Mouse (Mus musculus): ENCODE results near the gene Ifitm5. TPM values are rescaled to one million over a fixed set of nuclear protein-coding genes. Genes with fewer than 3 reads are reported as not detected.

Ifitm5 gene
- total RNA-seq, 2 experiments from 2014 or later, result not detected

DNA sequence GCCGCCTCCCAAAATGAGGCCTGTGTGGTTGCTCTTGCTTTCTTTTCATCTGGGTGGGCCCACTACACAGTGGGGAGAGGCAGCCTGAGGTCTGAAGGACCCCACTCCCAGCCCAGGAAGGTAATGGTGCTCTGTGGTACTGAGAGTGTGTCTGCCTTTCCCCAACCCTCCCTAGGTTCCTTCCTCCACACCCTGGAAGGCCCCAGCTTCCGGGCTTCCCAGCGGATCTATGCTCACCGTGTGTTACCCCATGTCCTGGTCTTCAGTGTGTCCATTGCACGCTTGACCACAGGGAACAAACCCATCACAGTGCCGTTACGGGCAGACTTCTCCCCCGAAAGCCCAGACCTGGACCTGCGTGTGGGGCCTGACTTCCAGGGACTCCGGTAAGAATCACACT lies 7.3 kb downstream of the Ifitm5 start:
- intact Hi-C loops (cut with DNase I), result no loop called here

DNA sequence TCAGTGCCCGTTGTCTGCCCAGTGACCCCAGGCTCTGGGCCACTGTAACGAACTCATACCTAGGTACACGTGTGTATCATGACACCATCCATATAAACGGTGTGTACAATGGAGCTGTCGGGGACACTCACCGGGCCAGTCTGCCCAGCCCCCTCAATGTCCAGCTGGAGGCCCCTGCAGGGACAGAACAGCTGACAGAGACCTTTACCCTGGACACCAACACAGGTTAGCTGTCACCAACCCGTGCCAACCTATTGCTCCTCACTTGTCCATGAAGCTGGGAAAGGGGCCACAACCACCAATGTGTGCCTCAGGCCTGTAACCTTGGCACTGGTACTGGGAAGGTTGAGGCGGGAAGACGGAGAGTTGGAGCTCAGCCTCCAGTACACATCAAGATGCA lies 7.8 kb downstream of the Ifitm5 start:
- intact Hi-C loops (cut with DNase I), result no loop called here

More for the DNA sequence above, 7.3 kb downstream of the Ifitm5 start:
- no peak for DNase-seq

DNA sequence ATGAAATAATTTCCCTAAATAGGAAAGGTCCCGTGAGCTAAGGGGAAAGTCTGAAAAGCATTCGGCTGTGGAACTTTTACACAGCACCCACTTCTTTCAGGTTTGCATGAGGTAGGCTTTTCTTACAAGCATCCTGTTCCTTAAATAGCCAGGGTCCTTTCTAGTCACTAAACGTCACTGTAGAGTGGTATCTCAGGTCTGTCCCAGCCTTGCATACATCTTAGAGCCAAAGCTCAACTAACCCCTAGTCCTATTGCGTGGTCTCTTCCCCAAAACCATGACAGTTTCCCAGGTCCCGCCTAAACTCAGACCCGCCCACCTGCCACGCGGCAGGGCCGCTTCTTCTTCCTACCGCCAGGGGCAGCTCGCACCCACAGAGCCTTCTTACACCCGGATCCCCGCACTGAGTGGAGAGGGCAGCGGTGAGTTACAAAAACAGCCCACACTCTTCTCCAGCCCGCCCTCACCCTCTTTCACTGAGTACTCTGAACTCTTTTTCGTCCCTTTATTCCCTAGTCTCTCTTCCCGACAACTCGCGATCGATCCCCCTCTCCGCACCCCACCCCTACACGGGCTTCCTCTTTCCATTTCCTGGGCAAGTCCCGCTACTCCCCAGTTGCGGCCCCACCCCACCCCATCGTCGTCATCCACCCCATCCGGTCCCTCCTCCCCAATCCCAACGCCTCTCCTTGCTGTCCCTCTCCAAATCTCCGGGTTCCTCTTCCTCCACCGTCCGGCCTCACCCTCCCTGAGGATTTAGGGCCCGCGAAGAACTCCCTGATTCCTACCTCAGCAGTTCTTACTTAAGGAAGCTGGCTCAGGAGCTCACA lies 8.7 kb downstream of the Ifitm5 start, which contains the start of gene Pgghg:
Gene Pgghg (plus strand): TSS at position 170 of the 830 bp plus-strand sequence.
- DNase-seq, result peak; percentile 84
- intact Hi-C loops (cut with DNase I), result no loop called here

More for the DNA sequence above, 7.8 kb downstream of the Ifitm5 start:
- no peak for DNase-seq

DNA sequence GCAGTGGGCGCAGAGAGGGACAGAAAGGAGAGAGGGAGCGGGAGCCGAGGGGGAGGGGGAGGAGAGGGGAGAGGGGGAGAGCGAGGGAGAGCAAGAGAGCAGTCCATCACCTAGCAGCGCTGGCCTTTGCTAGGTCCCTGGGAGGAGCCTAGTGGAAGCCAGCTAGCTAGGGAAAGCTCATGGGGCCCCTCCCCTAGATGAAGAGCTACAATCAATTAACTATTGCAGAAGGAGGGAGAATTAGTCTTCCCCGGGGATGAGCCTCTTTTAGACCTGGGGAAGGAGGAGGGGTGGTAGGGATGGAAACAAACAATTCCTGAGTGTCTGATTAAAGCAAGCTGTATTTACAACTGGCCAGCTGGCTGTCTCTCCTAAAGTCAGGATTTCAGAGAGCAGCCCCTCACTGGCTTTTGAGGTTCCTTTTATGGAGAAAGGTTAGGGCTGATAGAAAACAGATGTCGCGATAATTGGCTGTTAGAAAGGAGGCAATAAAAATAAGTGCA lies 10.4 kb downstream of the Ifitm5 start:
- DNase-seq, result no peak
- intact Hi-C loops (cut with DNase I), result no loop called here

DNA sequence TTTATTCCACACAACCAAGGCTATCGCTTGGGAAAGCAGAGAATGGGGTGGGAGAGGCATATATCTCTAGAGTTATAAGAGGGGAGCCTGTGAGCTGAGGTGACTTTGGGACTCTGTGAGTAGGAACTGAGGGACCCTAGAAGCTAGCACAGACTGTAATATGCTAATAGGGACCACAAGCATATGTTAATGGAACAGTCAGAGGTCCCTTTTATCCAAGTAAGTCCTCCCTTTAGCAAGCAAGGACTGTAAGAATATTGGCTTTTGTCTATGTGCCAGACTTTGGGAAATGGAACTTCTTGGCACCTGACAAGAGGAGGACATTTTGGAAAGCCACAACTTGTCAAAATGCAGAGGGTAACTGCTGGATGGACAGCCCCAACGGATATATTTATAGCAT lies 11.2 kb downstream of the Ifitm5 start:
- no peak for DNase-seq
- intact Hi-C loops (cut with DNase I), result no loop called here

- DNase-seq, result no peak
- intact Hi-C loops (cut with DNase I), result no loop called here
Observed at GRCm38 (mm10) chr7:140938436-140938835, 11.7 kb downstream of the Ifitm5 start.

GRCm38 (mm10) chr7:140927181-140927580 lies 22.9 kb downstream of the Ifitm5 start:
- DNase-seq, result no peak
- intact Hi-C loops (cut with DNase I), result no loop called here

- no peak for DNase-seq
- intact Hi-C loops (cut with DNase I), result no loop called here
Observed at GRCm38 (mm10) chr7:140923070-140923775, 26.9 kb downstream of the Ifitm5 start.

DNA sequence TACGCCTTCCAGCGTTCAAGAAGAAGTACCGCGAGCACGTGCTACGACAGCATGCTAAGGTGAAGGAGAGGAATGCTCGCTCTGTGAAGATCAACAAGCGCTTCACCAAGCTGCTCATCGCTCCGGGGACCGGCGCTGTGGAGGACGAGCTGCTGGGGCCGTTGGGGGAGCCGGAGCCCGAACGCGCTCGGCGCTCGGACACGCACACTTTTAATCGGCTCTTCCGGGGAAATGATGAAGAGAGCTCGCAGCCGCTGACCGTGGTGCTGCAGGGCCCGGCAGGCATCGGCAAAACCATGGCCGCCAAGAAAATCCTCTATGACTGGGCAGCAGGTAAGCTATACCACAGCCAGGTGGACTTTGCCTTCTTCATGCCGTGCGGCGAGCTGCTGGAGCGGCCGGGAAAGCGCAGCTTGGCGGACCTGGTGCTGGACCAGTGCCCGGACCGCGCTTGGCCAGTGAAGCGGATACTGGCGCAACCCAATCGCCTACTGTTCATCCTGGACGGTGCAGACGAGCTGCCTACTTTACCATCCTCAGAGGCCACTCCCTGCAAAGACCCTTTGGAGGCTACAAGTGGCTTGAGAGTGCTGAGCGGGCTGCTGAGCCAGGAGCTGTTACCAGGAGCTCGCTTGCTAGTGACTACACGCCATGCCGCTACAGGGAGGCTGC lies 27.6 kb downstream of the Ifitm5 start:
- peak; percentile 78 for DNase-seq
- intact Hi-C loops (cut with DNase I), result no loop called here

DNA sequence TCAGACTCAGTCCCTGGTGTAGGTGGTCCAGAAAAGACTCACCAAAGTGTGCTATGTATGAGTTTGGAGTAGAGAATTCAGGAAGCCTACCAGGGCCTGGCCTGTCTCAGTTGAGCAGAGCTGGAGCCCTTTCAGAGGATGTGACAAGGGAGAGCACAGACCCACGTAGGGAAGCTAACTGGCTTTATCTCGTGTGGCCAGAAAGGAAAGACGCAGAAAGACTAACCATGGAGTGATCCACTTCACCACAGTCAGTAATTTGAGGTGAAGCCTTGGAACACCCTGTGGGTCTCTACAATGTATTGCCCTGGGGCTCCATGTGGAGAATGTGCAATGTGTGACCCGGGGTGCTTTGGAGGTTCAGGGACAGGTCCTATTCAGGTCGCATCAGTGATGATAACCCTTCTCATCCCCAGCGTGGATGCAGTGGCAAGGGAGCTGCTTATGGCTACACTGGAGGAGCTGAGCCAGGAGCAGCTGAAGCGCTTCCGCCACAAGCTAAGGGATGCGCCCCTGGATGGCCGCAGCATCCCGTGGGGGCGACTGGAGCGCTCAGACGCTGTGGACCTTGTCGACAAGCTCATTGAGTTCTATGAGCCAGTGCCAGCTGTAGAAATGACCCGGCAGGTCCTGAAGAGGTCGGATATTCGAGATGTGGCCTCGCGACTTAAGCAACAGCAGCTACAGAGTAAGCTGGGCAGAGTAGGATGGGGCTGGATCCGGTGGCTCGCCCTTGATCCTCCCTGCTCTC lies 28.7 kb downstream of the Ifitm5 start:
- intact Hi-C loops (cut with DNase I), result no loop called here
- DNase-seq, result no peak

GRCm38 (mm10) chr7:140920418-140921029 lies 29.6 kb downstream of the Ifitm5 start, which contains the start of gene Nlrp6:
Nlrp6 (plus strand) TSS chr7:140920902.
- intact Hi-C loops (cut with DNase I), result no loop called here
- DNase-seq, result no peak

- no peak for DNase-seq
- intact Hi-C loops (cut with DNase I), result no loop called here
Observed at GRCm38 (mm10) chr7:140919911-140920310, 30.2 kb downstream of the Ifitm5 start.

GRCm38 (mm10) chr7:140914031-140914690 lies 35.9 kb downstream of the Ifitm5 start:
- DNase-seq, result no peak
- intact Hi-C loops (cut with DNase I), result no loop called here

- intact Hi-C loops (cut with DNase I), result no loop called here
- DNase-seq, result no peak
Observed at GRCm38 (mm10) chr7:140912846-140913482, 37.1 kb downstream of the Ifitm5 start.

GRCm38 (mm10) chr7:140912293-140912692 lies 37.8 kb downstream of the Ifitm5 start:
- DNase-seq, result no peak

GRCm38 (mm10) chr7:140908634-140909107 lies 41.4 kb downstream of the Ifitm5 start:
- intact Hi-C loops (cut with DNase I), result loop anchor here (2.0 to 10.0 kb wide), 3 partner anchors 61 to 266 kb away; partner anchors contain the start of genes Odf3, Rnh1 and Scgb1c1
- DNase-seq, result peak; percentile 76

More at GRCm38 (mm10) chr7:140912293-140912692, 37.8 kb downstream of the Ifitm5 start:
- intact Hi-C loops (cut with DNase I), result no loop called here

GRCm38 (mm10) chr7:140908181-140908580 lies 41.9 kb downstream of the Ifitm5 start:
- intact Hi-C loops (cut with DNase I), result loop anchor here (2.0 to 10.0 kb wide), 3 partner anchors 61 to 267 kb away; partner anchors contain the start of genes Odf3, Rnh1 and Scgb1c1
- no peak for DNase-seq

DNA sequence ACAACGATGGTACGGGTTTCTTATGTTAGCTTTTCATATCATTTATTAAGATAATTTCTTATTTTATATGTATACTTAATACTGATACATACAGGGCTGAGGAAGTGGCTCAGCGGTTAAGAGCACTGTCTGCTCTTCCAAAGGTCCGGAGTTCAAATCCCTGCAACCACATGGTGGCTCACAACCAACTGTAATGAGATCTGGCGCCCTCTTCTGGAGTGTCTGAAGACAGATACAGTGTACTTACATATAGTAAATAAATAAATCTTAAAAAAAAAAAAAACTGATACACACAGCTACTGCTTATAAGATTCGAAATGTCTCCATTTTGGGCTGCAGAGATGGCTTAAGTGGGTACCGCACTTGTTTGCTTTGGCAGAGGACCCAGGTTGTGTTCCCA lies 42.4 kb downstream of the Ifitm5 start:
- intact Hi-C loops (cut with DNase I), result loop anchor here (2.0 to 10.0 kb wide), 3 partner anchors 60 to 267 kb away; partner anchors contain the start of genes Odf3, Rnh1 and Scgb1c1
- no peak for DNase-seq
